Mouse (Mus musculus) cerebellum, adult 2 months (tissue): ENCODE results near the gene Kcnc4. TPM values are rescaled to one million over a fixed set of nuclear protein-coding genes. Genes with fewer than 3 reads are reported as not detected.

Source experiments
- DNase-seq, 2 experiments: peaks; one replicate each; pipeline ENCODE4 v3.0.0; 2021
- H3K27ac ChIP-seq: fragments of 200-500 bp; 2 replicates; pipeline ENCODE4 v1.5.1; 2012; ENCODE audit warnings: low read length, control low read depth, inconsistent platforms; ENCODE audit not compliant: insufficient read depth
- H3K27me3 ChIP-seq: fragments of 200-500 bp; 2 replicates; pipeline ENCODE4 v1.6.1; 2012; ENCODE audit warnings: inconsistent platforms, mild to moderate bottlenecking, low read length, moderate library complexity; ENCODE audit not compliant: control insufficient read depth, insufficient read depth
- H3K4me1 ChIP-seq: fragments of 200-500 bp; 2 replicates; pipeline ENCODE4 v1.6.1; 2011; ENCODE audit warnings: low read length; ENCODE audit not compliant: control insufficient read depth, insufficient read depth
- H3K4me3 ChIP-seq: fragments of 200-500 bp; replicated peaks from 2 replicates; pipeline ENCODE3; 2011; ENCODE audit warnings: mild to moderate bottlenecking, low read depth, low read length, control low read depth; ENCODE audit not compliant: insufficient read depth
- CTCF ChIP-seq: fragments of 200-500 bp; IDR thresholded peaks from 2 replicates; pipeline ENCODE4 v1.5.1; 2011; ENCODE audit warnings: low read depth, mild to moderate bottlenecking, control low read depth, low read length, moderate library complexity, borderline replicate concordance; ENCODE audit not compliant: insufficient read depth
- POLR2A ChIP-seq: fragments of 200-500 bp; IDR thresholded peaks from 2 replicates; pipeline ENCODE4 v1.6.1; 2011; ENCODE audit warnings: low read length, control low read depth, borderline replicate concordance; ENCODE audit not compliant: insufficient read depth
- WGBS: fragments of 180-500 bp; shearing (Covaris S2); methylation state at CpG from one replicate; pipeline ENCODE4 v1.1.7; 2018; 5-methylcytosine and 5-hydroxymethylcytosine counted together
- polyA plus RNA-seq: library from polyadenylated mRNA; depleted of rRNA; stranded (reverse); fragments of >200 nt; gene quantifications from 2 replicates; pipeline ENCODE4 v1.2.3, GENCODE M21; 2012

Gene Kcnc4
- polyA plus RNA-seq, 1 experiment, result 62.3 TPM

DNA sequence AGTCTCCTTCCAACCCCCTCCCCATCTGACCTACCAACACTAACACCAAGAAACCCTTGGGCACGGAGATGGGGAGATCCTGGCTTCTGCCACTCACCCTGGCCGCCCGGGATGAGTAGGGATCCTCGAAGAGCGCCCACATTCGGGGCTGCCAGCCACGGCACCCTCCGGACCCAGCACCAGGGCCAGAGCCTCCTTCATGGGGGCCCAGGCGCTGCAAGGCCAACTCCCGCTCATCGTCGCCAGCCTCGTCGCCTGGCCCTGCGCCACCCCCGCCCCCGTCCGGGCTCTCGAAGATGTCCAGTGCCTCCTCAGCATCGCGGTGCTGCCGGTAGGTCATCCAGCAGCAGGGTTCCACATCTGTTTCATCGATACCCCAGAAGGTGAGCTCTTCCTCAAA lies 1.2 kb downstream of the Kcnc4 start:
- TF ChIP-seq POLR2A (no peak), CTCF (no peak)
- peaks cover 5% of the 10 kb centered on the region; the same call in 1 of the 2 replicates for H3K4me1 ChIP-seq
- H3K4me3 ChIP-seq, result peak overlapping the region; percentile 78
- no peaks in the 10 kb centered on the region for H3K27me3 ChIP-seq
- peak in 1 of 2 experiments; percentile 54 for DNase-seq
- 8% methylated on average over 23 of the region's 23 CpGs for WGBS
- H3K27ac ChIP-seq, result no peak overlapping the region

DNA sequence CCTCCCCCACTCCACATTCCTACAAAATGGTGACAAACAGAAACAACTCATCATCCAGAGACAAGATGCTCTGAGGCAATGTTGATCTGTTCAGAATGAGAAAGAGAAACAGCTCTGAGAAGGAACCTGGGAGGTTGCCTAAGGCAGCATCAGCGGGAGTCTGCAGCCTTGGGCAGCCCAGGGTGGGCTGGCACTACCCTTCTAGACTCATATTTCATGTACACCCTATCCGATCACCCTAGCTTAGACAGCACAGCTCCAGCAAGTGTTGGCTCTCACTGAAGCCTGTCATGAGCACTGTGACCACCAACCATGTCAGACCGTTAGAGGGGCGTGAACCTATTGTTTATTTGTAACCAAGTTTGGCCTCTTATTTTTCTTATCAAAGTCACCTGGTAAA lies 5.1 kb downstream of the Kcnc4 start:
- 89% methylated on average over 4 of the region's 4 CpGs for WGBS
- no peak for TF ChIP-seq CTCF
- no peak for TF ChIP-seq POLR2A
- Histone ChIP-seq H3K27me3 (no peaks in the 10 kb centered on the region), H3K27ac (no peak overlapping the region), H3K4me1 (peaks cover 21% of the 10 kb centered on the region), H3K4me3 (no peak overlapping the region)
- DNase-seq, result no peak

DNA sequence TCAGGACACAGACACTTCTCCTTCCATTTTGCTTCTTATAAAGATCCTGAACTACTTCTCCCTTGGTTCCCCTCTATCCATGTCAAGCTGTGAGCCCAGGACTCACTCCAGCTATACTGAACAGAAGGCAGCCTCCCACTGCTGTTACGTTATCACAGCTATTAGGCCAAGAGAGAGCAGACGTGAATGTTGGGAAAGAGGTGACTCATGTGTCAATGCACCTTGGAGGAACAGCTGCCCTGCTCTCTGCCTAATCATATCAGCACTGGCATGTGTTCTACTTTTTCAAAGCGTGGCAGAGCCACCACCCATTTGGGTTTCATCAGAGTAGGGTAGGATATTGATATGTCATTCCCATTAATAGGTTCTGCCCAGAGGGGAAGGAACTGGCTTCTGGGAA lies 12.5 kb downstream of the Kcnc4 start:
- DNase-seq, result peak in 1 of 2 experiments; percentile 7
- H3K27ac ChIP-seq, result no peak overlapping the region
- H3K27me3 ChIP-seq, result no peaks in the 10 kb centered on the region
- WGBS, result 40% methylated on average over 3 of the region's 3 CpGs
- peaks cover 42% of the 10 kb centered on the region for H3K4me1 ChIP-seq
- H3K4me3 ChIP-seq, result no peak overlapping the region
- TF ChIP-seq CTCF, result no peak
- no peak for TF ChIP-seq POLR2A

DNA sequence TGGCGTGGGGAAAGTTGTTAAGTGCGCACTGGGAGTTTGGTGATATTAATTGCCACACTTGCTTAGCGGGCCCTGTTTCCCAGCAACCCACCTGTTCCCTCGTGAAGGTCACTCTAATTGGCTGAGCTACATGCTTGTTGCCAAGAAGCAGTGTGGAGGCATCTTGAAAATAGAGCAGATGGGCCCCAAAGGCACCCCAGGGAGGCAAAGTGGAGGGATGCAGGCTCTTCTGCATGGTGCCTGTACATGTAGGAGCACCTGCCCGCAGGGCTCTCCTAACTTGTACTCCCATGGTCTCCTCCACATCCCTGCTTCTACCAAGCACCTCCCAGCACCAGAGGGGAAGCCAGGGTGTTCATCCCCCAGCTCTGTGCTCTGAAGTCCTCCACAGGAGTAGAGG lies 15.5 kb downstream of the Kcnc4 start:
- H3K4me1 ChIP-seq, result peaks cover 28% of the 10 kb centered on the region
- no peaks in the 10 kb centered on the region for H3K27me3 ChIP-seq
- no peak for TF ChIP-seq POLR2A
- TF ChIP-seq CTCF, result no peak
- H3K4me3 ChIP-seq, result no peak overlapping the region
- WGBS, result 32% methylated on average over 5 of the region's 5 CpGs
- no peak overlapping the region for H3K27ac ChIP-seq
- peak; percentile 30 to 39 for DNase-seq

DNA sequence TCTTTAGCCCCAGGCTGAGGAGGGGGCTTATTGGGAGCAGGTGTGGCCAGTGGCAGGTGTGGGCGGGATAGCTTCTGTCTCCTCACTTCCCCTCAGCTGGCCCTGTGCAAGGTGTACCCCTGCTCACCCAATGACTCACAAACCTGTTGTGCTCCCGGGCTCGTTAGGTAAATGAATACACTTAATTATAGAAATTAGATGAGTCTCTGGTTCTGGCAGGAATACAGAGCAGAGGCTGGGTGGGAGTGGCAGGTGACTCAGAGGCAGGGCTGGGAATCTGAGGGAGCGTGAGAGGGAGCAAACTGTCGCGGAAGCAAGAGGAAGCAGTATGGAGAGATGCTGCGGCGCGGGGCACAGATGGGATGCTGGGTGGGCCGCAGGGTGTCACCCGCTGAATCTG lies 17.2 kb downstream of the Kcnc4 start:
- 43% methylated on average over 11 of the region's 11 CpGs for WGBS
- DNase-seq, result peak in 1 of 2 experiments; percentile 37
- H3K27me3 ChIP-seq, result no peaks in the 10 kb centered on the region
- H3K27ac ChIP-seq, result no peak overlapping the region
- TF ChIP-seq CTCF (no peak), POLR2A (no peak)
- H3K4me1 ChIP-seq, result peaks cover 28% of the 10 kb centered on the region
- no peak overlapping the region for H3K4me3 ChIP-seq

DNA sequence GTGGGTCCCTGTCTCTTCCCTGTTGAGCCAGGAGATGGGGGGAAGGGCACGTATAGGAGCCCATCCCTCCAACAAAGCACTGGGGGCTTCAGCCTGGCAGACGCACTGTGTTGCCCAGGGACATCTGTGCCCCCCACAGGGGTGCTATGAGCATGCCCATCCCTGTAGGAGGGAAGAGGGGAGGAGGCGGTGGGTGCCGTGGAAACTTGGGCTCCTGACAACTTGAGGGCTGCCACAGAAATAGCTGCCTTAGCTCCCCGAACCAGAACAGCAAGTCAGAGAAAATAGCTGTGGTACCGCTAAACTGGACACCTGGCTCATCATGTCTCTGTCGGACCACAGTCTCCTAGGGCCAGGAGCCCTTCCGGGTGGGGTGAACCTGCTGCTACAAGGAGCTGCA lies 18.0 kb downstream of the Kcnc4 start:
- no peaks in the 10 kb centered on the region for H3K27me3 ChIP-seq
- TF ChIP-seq POLR2A (no peak), CTCF (no peak)
- 39% methylated on average over 8 of the region's 8 CpGs for WGBS
- H3K27ac ChIP-seq, result no peak overlapping the region
- H3K4me1 ChIP-seq, result peaks cover 25% of the 10 kb centered on the region
- H3K4me3 ChIP-seq, result no peak overlapping the region
- DNase-seq, result no peak

DNA sequence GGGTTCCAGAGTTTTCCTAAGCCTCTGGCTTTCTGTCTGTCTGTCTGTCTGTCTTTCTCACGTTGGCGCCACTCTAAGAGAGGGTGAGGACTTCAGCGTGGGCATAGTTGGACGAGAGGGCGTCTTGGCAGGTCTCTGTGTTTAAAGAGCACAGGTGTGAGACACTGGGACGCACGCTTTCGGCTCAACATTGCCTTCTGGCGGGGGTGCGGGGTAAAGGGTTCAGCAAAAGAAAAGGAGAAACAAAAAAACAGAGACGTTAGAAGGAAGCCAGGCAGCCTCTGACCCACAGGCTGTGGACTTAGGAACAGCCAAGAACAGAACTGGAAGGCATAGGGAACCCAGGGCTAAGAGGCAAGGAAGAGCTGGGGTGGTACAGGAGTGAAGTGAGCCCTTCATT lies 20.1 kb downstream of the Kcnc4 start:
- no peaks in the 10 kb centered on the region for H3K27me3 ChIP-seq
- TF ChIP-seq POLR2A, result no peak
- no peak for TF ChIP-seq CTCF
- peaks cover 25% of the 10 kb centered on the region for H3K4me1 ChIP-seq
- no peak overlapping the region for H3K4me3 ChIP-seq
- no peak for DNase-seq
- H3K27ac ChIP-seq, result no peak overlapping the region
- 93% methylated on average over 11 of the region's 11 CpGs for WGBS

DNA sequence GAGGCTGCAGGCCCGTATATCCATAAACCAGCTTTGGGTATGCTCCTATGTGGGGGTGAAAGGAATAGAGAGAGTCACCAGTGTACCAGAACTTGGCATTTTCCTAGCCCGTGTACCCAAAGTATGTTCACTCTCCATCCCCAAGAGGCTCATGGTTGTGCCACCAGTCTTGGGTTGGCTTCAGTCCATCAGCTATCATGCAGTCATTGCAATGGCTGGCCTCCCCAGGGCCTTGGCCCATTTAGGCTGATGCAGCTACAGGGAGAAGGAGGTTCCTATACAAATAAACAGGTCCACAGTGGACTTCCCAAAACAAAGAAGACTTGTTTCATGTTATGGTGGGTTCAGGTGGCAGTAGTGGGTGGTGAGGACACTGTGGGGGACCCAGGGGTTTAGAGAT lies 21.7 kb downstream of the Kcnc4 start:
- 83% methylated on average over 2 of the region's 2 CpGs for WGBS
- Histone ChIP-seq H3K4me3 (no peak overlapping the region), H3K27ac (no peak overlapping the region), H3K4me1 (peaks cover 16% of the 10 kb centered on the region), H3K27me3 (no peaks in the 10 kb centered on the region)
- no peak for TF ChIP-seq POLR2A
- TF ChIP-seq CTCF, result no peak
- no peak for DNase-seq
